Mouse (Mus musculus): ENCODE measurements at regions not wholly inside any gene's neighbourhood (a gene's known extent, or its start where the extent isn't known, plus 50 kb on each side); places are given as distances from the start of the nearest gene placed in this dataset.

GRCm38 (mm10) chr12:77135661-77136060, 102.3 kb upstream of the Fut8 start:
- no peak for TF ChIP-seq CTCF (IDR thresholded peaks at IDR 0.05; ENCODE audit: control insufficient read depth, insufficient read depth, insufficient replicate concordance, low read depth, low read length)
- no peak for TF ChIP-seq POLR2A (IDR thresholded peaks at IDR 0.05; ENCODE audit: control insufficient read depth, low read depth, low read length)
- Histone ChIP-seq H3K27me3 (ENCODE audit: control insufficient read depth, insufficient read depth, low read length) (no peaks in the 10 kb centered on the region), H3K4me3 (ENCODE audit: control insufficient read depth, low read depth, low read length) (no peak overlapping the region), H3K4me1 (ENCODE audit: control insufficient read depth, insufficient read depth, low read length) (peaks cover 2% of the 10 kb centered on the region; the same call in 1 of the 2 replicates), H3K27ac (ENCODE audit: control insufficient read depth, insufficient read depth, low read depth, low read length) (no peak overlapping the region), H3K36me3 (ENCODE audit: control insufficient read depth, insufficient read depth, low read length) (no peaks in the 10 kb centered on the region)

- Histone ChIP-seq H3K27me3 (ENCODE audit: control insufficient read depth, insufficient read depth, low read length) (no peaks in the 10 kb centered on the region), H3K27ac (ENCODE audit: control insufficient read depth, insufficient read depth, low read depth, low read length) (no peak overlapping the region), H3K4me1 (ENCODE audit: control insufficient read depth, insufficient read depth, low read length) (peaks cover 2% of the 10 kb centered on the region; the same call in 1 of the 2 replicates), H3K36me3 (ENCODE audit: control insufficient read depth, insufficient read depth, low read length) (no peaks in the 10 kb centered on the region), H3K4me3 (ENCODE audit: control insufficient read depth, low read depth, low read length) (no peak overlapping the region)
- TF ChIP-seq POLR2A (IDR thresholded peaks at IDR 0.05; ENCODE audit: control insufficient read depth, low read depth, low read length): no peak
- TF ChIP-seq CTCF (IDR thresholded peaks at IDR 0.05; ENCODE audit: control insufficient read depth, insufficient read depth, insufficient replicate concordance, low read depth, low read length): no peak
These were observed 102.9 kb upstream of the Fut8 start for GRCm38 (mm10) chr12:77135067-77135466.

GRCm38 (mm10) chr12:77134306-77135010, 103.5 kb upstream of the Fut8 start:
- Histone ChIP-seq H3K27me3 (ENCODE audit: control insufficient read depth, insufficient read depth, low read length) (no peaks in the 10 kb centered on the region), H3K36me3 (ENCODE audit: control insufficient read depth, insufficient read depth, low read length) (no peaks in the 10 kb centered on the region), H3K4me1 (ENCODE audit: control insufficient read depth, insufficient read depth, low read length) (peaks cover 2% of the 10 kb centered on the region; the same call in 1 of the 2 replicates), H3K27ac (ENCODE audit: control insufficient read depth, insufficient read depth, low read depth, low read length) (no peak overlapping the region), H3K4me3 (ENCODE audit: control insufficient read depth, low read depth, low read length) (no peak overlapping the region)
- TF ChIP-seq POLR2A (IDR thresholded peaks at IDR 0.05; ENCODE audit: control insufficient read depth, low read depth, low read length) (no peak), CTCF (IDR thresholded peaks at IDR 0.05; ENCODE audit: control insufficient read depth, insufficient read depth, insufficient replicate concordance, low read depth, low read length) (no peak)

- no peak overlapping the region for H3K27ac ChIP-seq (ENCODE audit: control insufficient read depth, insufficient read depth, low read depth, low read length)
- TF ChIP-seq CTCF (IDR thresholded peaks at IDR 0.05; ENCODE audit: control insufficient read depth, insufficient read depth, insufficient replicate concordance, low read depth, low read length) (no peak), POLR2A (IDR thresholded peaks at IDR 0.05; ENCODE audit: control insufficient read depth, low read depth, low read length) (no peak)
- H3K27me3 ChIP-seq (ENCODE audit: control insufficient read depth, insufficient read depth, low read length): no peaks in the 10 kb centered on the region
- no peak overlapping the region for H3K4me3 ChIP-seq (ENCODE audit: control insufficient read depth, low read depth, low read length)
- peaks cover 2% of the 10 kb centered on the region; the same call in 1 of the 2 replicates for H3K4me1 ChIP-seq (ENCODE audit: control insufficient read depth, insufficient read depth, low read length)
- no peaks in the 10 kb centered on the region for H3K36me3 ChIP-seq (ENCODE audit: control insufficient read depth, insufficient read depth, low read length)
These were observed 104.2 kb upstream of the Fut8 start for GRCm38 (mm10) chr12:77133465-77134305.

GRCm38 (mm10) chr12:77131328-77131727, 106.6 kb upstream of the Fut8 start:
- Histone ChIP-seq H3K4me1 (ENCODE audit: control insufficient read depth, insufficient read depth, low read length) (peaks cover 2% of the 10 kb centered on the region; the same call in 1 of the 2 replicates), H3K4me3 (ENCODE audit: control insufficient read depth, low read depth, low read length) (no peak overlapping the region), H3K36me3 (ENCODE audit: control insufficient read depth, insufficient read depth, low read length) (no peaks in the 10 kb centered on the region), H3K27me3 (ENCODE audit: control insufficient read depth, insufficient read depth, low read length) (no peaks in the 10 kb centered on the region), H3K27ac (ENCODE audit: control insufficient read depth, insufficient read depth, low read depth, low read length) (no peak overlapping the region)
- no peak for TF ChIP-seq POLR2A (IDR thresholded peaks at IDR 0.05; ENCODE audit: control insufficient read depth, low read depth, low read length)
- TF ChIP-seq CTCF (IDR thresholded peaks at IDR 0.05; ENCODE audit: control insufficient read depth, insufficient read depth, insufficient replicate concordance, low read depth, low read length): no peak

- TF ChIP-seq CTCF (IDR thresholded peaks at IDR 0.05; ENCODE audit: control insufficient read depth, insufficient read depth, insufficient replicate concordance, low read depth, low read length) (no peak), POLR2A (IDR thresholded peaks at IDR 0.05; ENCODE audit: control insufficient read depth, low read depth, low read length) (no peak)
- H3K36me3 ChIP-seq (ENCODE audit: control insufficient read depth, insufficient read depth, low read length): no peaks in the 10 kb centered on the region
- H3K4me3 ChIP-seq (ENCODE audit: control insufficient read depth, low read depth, low read length): no peak overlapping the region
- peaks cover 2% of the 10 kb centered on the region; the same call in 1 of the 2 replicates for H3K4me1 ChIP-seq (ENCODE audit: control insufficient read depth, insufficient read depth, low read length)
- H3K27ac ChIP-seq (ENCODE audit: control insufficient read depth, insufficient read depth, low read depth, low read length): no peak overlapping the region
- H3K27me3 ChIP-seq (ENCODE audit: control insufficient read depth, insufficient read depth, low read length): no peaks in the 10 kb centered on the region
These were observed 107.4 kb upstream of the Fut8 start for GRCm38 (mm10) chr12:77130526-77130925.

- no peaks in the 10 kb centered on the region for H3K36me3 ChIP-seq (ENCODE audit: control insufficient read depth, insufficient read depth, low read length)
- H3K4me3 ChIP-seq (ENCODE audit: control insufficient read depth, low read depth, low read length): no peak overlapping the region
- no peak for TF ChIP-seq CTCF (IDR thresholded peaks at IDR 0.05; ENCODE audit: control insufficient read depth, insufficient read depth, insufficient replicate concordance, low read depth, low read length)
- no peak for TF ChIP-seq POLR2A (IDR thresholded peaks at IDR 0.05; ENCODE audit: control insufficient read depth, low read depth, low read length)
- no peak overlapping the region for H3K27ac ChIP-seq (ENCODE audit: control insufficient read depth, insufficient read depth, low read depth, low read length)
- no peaks in the 10 kb centered on the region for H3K4me1 ChIP-seq (ENCODE audit: control insufficient read depth, insufficient read depth, low read length)
- H3K27me3 ChIP-seq (ENCODE audit: control insufficient read depth, insufficient read depth, low read length): no peaks in the 10 kb centered on the region
These were observed 113.7 kb upstream of the Fut8 start for GRCm38 (mm10) chr12:77124267-77124666.
